Mouse (Mus musculus): ENCODE data around the gene Brdt.

Brdt gene

GRCm38 (mm10) chr5:107411326-107411725 is 80.4 kb downstream of the Brdt start:
- no peak for DNase-seq (ENCODE audit: low read depth, low spot score)

GRCm38 (mm10) chr5:107412285-107412684 is 81.3 kb downstream of the Brdt start:
- DNase-seq (ENCODE audit: low read depth, low spot score), result no peak

- DNase-seq (ENCODE audit: low read depth, low spot score), result no peak
Measured at GRCm38 (mm10) chr5:107415098-107415497, 84.1 kb downstream of the Brdt start.

- no peak for DNase-seq (ENCODE audit: low read depth, low spot score)
Measured at GRCm38 (mm10) chr5:107421676-107422075, 90.7 kb downstream of the Brdt start.

GRCm38 (mm10) chr5:107431249-107431648 is 100.3 kb downstream of the Brdt start, which contains the start of gene Lpcat2b:
Gene Lpcat2b, plus strand, starts transcription at chr5:107431549.
- DNase-seq (ENCODE audit: low read depth, low spot score), result no peak

- no peak for DNase-seq (ENCODE audit: low read depth, low spot score)
Measured at GRCm38 (mm10) chr5:107434001-107434400, 103.0 kb downstream of the Brdt start.

- no peak for DNase-seq (ENCODE audit: low read depth, low spot score)
Measured at GRCm38 (mm10) chr5:107436185-107436584, 105.2 kb downstream of the Brdt start.
